Mouse (Mus musculus): ENCODE results near the gene Top1. TPM values are rescaled to one million over a fixed set of nuclear protein-coding genes. Genes with fewer than 3 reads are reported as not detected.
"Not testable (repeated sequence)": the region's sequence is repeated elsewhere in the genome, so short reads cannot be mapped to it uniquely, and the experiment has no call there.

Top1 gene
- total RNA-seq, 2 experiments from 2014 or later = 81.3 to 88.4 TPM

GRCm38 (mm10) chr2:160629528-160629830, 16.2 kb upstream of the Top1 start:
- no peak for DNase-seq (ENCODE audit: low spot score in 2 of 2)

- DNase-seq (ENCODE audit: low spot score in 2 of 2) = no peak
Observed at GRCm38 (mm10) chr2:160630872-160631597, 14.7 kb upstream of the Top1 start.

- no peak for DNase-seq (ENCODE audit: low spot score in 2 of 2)
Observed at GRCm38 (mm10) chr2:160639911-160640717, 5.6 kb upstream of the Top1 start.

GRCm38 (mm10) chr2:160641176-160641575, 4.5 kb upstream of the Top1 start:
- DNase-seq (ENCODE audit: low spot score in 2 of 2) = no peak

GRCm38 (mm10) chr2:160646144-160646844, 606 bp downstream of the Top1 start:
- peak; percentile 10 to 37 for DNase-seq (ENCODE audit: low spot score in 2 of 2)

- no peak for DNase-seq (ENCODE audit: low spot score in 2 of 2)
Observed at GRCm38 (mm10) chr2:160646845-160647178, 1.1 kb downstream of the Top1 start.

GRCm38 (mm10) chr2:160648097-160648496, 2.4 kb downstream of the Top1 start:
- DNase-seq (ENCODE audit: low spot score in 2 of 2) = no peak

GRCm38 (mm10) chr2:160649072-160649471, 3.4 kb downstream of the Top1 start:
- no peak for DNase-seq (ENCODE audit: low spot score in 2 of 2)

GRCm38 (mm10) chr2:160651165-160651564, 5.5 kb downstream of the Top1 start:
- no peak for DNase-seq (ENCODE audit: low spot score in 2 of 2)

- no peak for DNase-seq (ENCODE audit: low spot score in 2 of 2)
Observed at GRCm38 (mm10) chr2:160653218-160653617, 7.5 kb downstream of the Top1 start.

- DNase-seq (ENCODE audit: low spot score in 2 of 2) = no peak
Observed at GRCm38 (mm10) chr2:160655561-160655960, 9.9 kb downstream of the Top1 start.

- no peak for DNase-seq (ENCODE audit: low spot score in 2 of 2)
Observed at GRCm38 (mm10) chr2:160656234-160656633, 10.5 kb downstream of the Top1 start.

- no peak for DNase-seq (ENCODE audit: low spot score in 2 of 2)
Observed at GRCm38 (mm10) chr2:160657801-160658442, 12.2 kb downstream of the Top1 start.

GRCm38 (mm10) chr2:160658811-160659210, 13.1 kb downstream of the Top1 start:
- DNase-seq (ENCODE audit: low spot score in 2 of 2) = no peak

GRCm38 (mm10) chr2:160664421-160664820, 18.7 kb downstream of the Top1 start:
- no peak for DNase-seq (ENCODE audit: low spot score in 2 of 2)

- DNase-seq (ENCODE audit: low spot score in 2 of 2) = not testable (repeated sequence)
Observed at GRCm38 (mm10) chr2:160664986-160665385, 19.3 kb downstream of the Top1 start.

GRCm38 (mm10) chr2:160667259-160667658, 21.6 kb downstream of the Top1 start:
- no peak for DNase-seq (ENCODE audit: low spot score in 2 of 2)

GRCm38 (mm10) chr2:160700271-160700670, 54.6 kb downstream of the Top1 start:
- DNase-seq (ENCODE audit: low spot score in 2 of 2) = no peak

GRCm38 (mm10) chr2:160701603-160702002, 55.9 kb downstream of the Top1 start:
- DNase-seq (ENCODE audit: low spot score in 2 of 2) = no peak

- no peak for DNase-seq (ENCODE audit: low spot score in 2 of 2)
Observed at GRCm38 (mm10) chr2:160702824-160703223, 57.1 kb downstream of the Top1 start.

GRCm38 (mm10) chr2:160707673-160708072, 62.0 kb downstream of the Top1 start:
- no peak for DNase-seq (ENCODE audit: low spot score in 2 of 2)
